Mouse (Mus musculus): ENCODE data around the gene Tmem150c. TPM values are rescaled to one million over a fixed set of nuclear protein-coding genes. Genes with fewer than 3 reads are reported as not detected.

Tmem150c gene
- total RNA-seq (2014; fragmentation: Nextera tagmentation) (not detected in 2 replicates), total RNA-seq (2017) (0.06 and 0.16 TPM in 2 replicates), polyA plus RNA-seq (2012) (not detected in 2 replicates)

- DNase-seq (ENCODE audit: low spot score) = no peak
- H3K36me3 ChIP-seq (replicated peaks) = no peaks in the 10 kb centered on the region
- H3K9me3 ChIP-seq (replicated peaks) = peaks cover 40% of the 10 kb centered on the region
- no peaks in the 10 kb centered on the region for H3K4me1 ChIP-seq (ENCODE audit: insufficient read depth, low read depth, low read length)
- no peaks in the 10 kb centered on the region for H3K27me3 ChIP-seq (ENCODE audit: insufficient read depth, low read length)
- no peak for ATAC-seq (ENCODE audit: extremely low read depth, insufficient number of reproducible peaks, low FRiP score, poor library complexity, severe bottlenecking)
- H3K4me3 ChIP-seq (ENCODE audit: low read depth, low read length) = no peak within 1 kb of the TSS
- TF ChIP-seq POLR2AphosphoS5 (IDR thresholded peaks at IDR 0.05; ENCODE audit: insufficient replicate concordance, low read depth, low read length) = no peak
- TF ChIP-seq GATA1 (IDR thresholded peaks at IDR 0.05; ENCODE audit: borderline replicate concordance, low read length) = no peak
- no peak for TF ChIP-seq CTCF (IDR thresholded peaks at IDR 0.05; ENCODE audit: low read depth, low read length)
- TF ChIP-seq GATA2 (IDR thresholded peaks at IDR 0.05; ENCODE audit: borderline replicate concordance, low read depth, low read length) = no peak
- TF ChIP-seq TAL1 (conservative IDR thresholded peaks at IDR 0.05; ENCODE audit: low read depth, low read length) = no peak
These were observed at the start of gene Tmem150c for GRCm38 (mm10) chr5:100159638-100159973. TSS of gene Tmem150c (minus strand) at chr5:100159808.

- DNase-seq (ENCODE audit: low spot score) = no peak
- no peak for ATAC-seq (ENCODE audit: extremely low read depth, insufficient number of reproducible peaks, low FRiP score, poor library complexity, severe bottlenecking)
- H3K4me1 ChIP-seq (ENCODE audit: insufficient read depth, low read depth, low read length) = no peaks in the 10 kb centered on the region
- H3K9me3 ChIP-seq (replicated peaks) = peaks cover 59% of the 10 kb centered on the region
- no peaks in the 10 kb centered on the region for H3K36me3 ChIP-seq (replicated peaks)
- TF ChIP-seq CTCF (IDR thresholded peaks at IDR 0.05; ENCODE audit: low read depth, low read length) = no peak
- H3K4me3 ChIP-seq (ENCODE audit: low read depth, low read length) = no peak overlapping the region
- H3K27me3 ChIP-seq (ENCODE audit: insufficient read depth, low read length) = no peaks in the 10 kb centered on the region
These were observed 49.5 kb upstream of the Tmem150c start for GRCm38 (mm10) chr5:100209093-100209492.

- no peak for TF ChIP-seq GATA2 (IDR thresholded peaks at IDR 0.05; ENCODE audit: borderline replicate concordance, low read depth, low read length)
- no peak for TF ChIP-seq TAL1 (conservative IDR thresholded peaks at IDR 0.05; ENCODE audit: low read depth, low read length)
- TF ChIP-seq CTCF (IDR thresholded peaks at IDR 0.05; ENCODE audit: low read depth, low read length) = no peak
- no peak for TF ChIP-seq POLR2AphosphoS5 (IDR thresholded peaks at IDR 0.05; ENCODE audit: insufficient replicate concordance, low read depth, low read length)
- TF ChIP-seq GATA1 (IDR thresholded peaks at IDR 0.05; ENCODE audit: borderline replicate concordance, low read length) = no peak
- H3K27me3 ChIP-seq (ENCODE audit: insufficient read depth, low read length) = no peaks in the 10 kb centered on the region
- H3K36me3 ChIP-seq (replicated peaks) = no peaks in the 10 kb centered on the region
- no peaks in the 10 kb centered on the region for H3K4me1 ChIP-seq (ENCODE audit: insufficient read depth, low read depth, low read length)
- no peak for DNase-seq (ENCODE audit: low spot score)
- peaks cover 60% of the 10 kb centered on the region for H3K9me3 ChIP-seq (replicated peaks)
- H3K4me3 ChIP-seq (ENCODE audit: low read depth, low read length) = no peak overlapping the region
- no peak for ATAC-seq (ENCODE audit: extremely low read depth, insufficient number of reproducible peaks, low FRiP score, poor library complexity, severe bottlenecking)
These were observed 47.1 kb upstream of the Tmem150c start for GRCm38 (mm10) chr5:100206675-100207074.

- Histone ChIP-seq H3K27me3 (ENCODE audit: insufficient read depth, low read length) (no peaks in the 10 kb centered on the region), H3K4me1 (ENCODE audit: insufficient read depth, low read depth, low read length) (no peaks in the 10 kb centered on the region), H3K9me3 (replicated peaks) (peaks cover 58% of the 10 kb centered on the region), H3K4me3 (ENCODE audit: low read depth, low read length) (no peak overlapping the region), H3K36me3 (replicated peaks) (no peaks in the 10 kb centered on the region)
- DNase-seq (ENCODE audit: low spot score) (no peak), ATAC-seq (ENCODE audit: extremely low read depth, insufficient number of reproducible peaks, low FRiP score, poor library complexity, severe bottlenecking) (no peak)
- TF ChIP-seq POLR2AphosphoS5 (IDR thresholded peaks at IDR 0.05; ENCODE audit: insufficient replicate concordance, low read depth, low read length) (no peak), GATA1 (IDR thresholded peaks at IDR 0.05; ENCODE audit: borderline replicate concordance, low read length) (no peak), GATA2 (IDR thresholded peaks at IDR 0.05; ENCODE audit: borderline replicate concordance, low read depth, low read length) (no peak), CTCF (IDR thresholded peaks at IDR 0.05; ENCODE audit: low read depth, low read length) (no peak), TAL1 (conservative IDR thresholded peaks at IDR 0.05; ENCODE audit: low read depth, low read length) (no peak)
These were observed 46.0 kb upstream of the Tmem150c start for GRCm38 (mm10) chr5:100205519-100206189.

GRCm38 (mm10) chr5:100200805-100201204 is 41.2 kb upstream of the Tmem150c start:
- no peak for TF ChIP-seq GATA1 (IDR thresholded peaks at IDR 0.05; ENCODE audit: borderline replicate concordance, low read length)
- TF ChIP-seq POLR2AphosphoS5 (IDR thresholded peaks at IDR 0.05; ENCODE audit: insufficient replicate concordance, low read depth, low read length) = no peak
- TF ChIP-seq GATA2 (IDR thresholded peaks at IDR 0.05; ENCODE audit: borderline replicate concordance, low read depth, low read length) = no peak
- TF ChIP-seq TAL1 (conservative IDR thresholded peaks at IDR 0.05; ENCODE audit: low read depth, low read length) = no peak
- no peak for TF ChIP-seq CTCF (IDR thresholded peaks at IDR 0.05; ENCODE audit: low read depth, low read length)
- no peak for DNase-seq (ENCODE audit: low spot score)
- no peak for ATAC-seq (ENCODE audit: extremely low read depth, insufficient number of reproducible peaks, low FRiP score, poor library complexity, severe bottlenecking)

GRCm38 (mm10) chr5:100200296-100200695 is 40.7 kb upstream of the Tmem150c start:
- no peak for DNase-seq (ENCODE audit: low spot score)
- Histone ChIP-seq H3K4me3 (ENCODE audit: low read depth, low read length) (no peak overlapping the region), H3K36me3 (replicated peaks) (no peaks in the 10 kb centered on the region), H3K9me3 (replicated peaks) (peaks cover 54% of the 10 kb centered on the region), H3K27me3 (ENCODE audit: insufficient read depth, low read length) (no peaks in the 10 kb centered on the region), H3K4me1 (ENCODE audit: insufficient read depth, low read depth, low read length) (no peaks in the 10 kb centered on the region)
- TF ChIP-seq TAL1 (conservative IDR thresholded peaks at IDR 0.05; ENCODE audit: low read depth, low read length) (no peak), CTCF (IDR thresholded peaks at IDR 0.05; ENCODE audit: low read depth, low read length) (no peak), GATA1 (IDR thresholded peaks at IDR 0.05; ENCODE audit: borderline replicate concordance, low read length) (no peak)
- no peak for ATAC-seq (ENCODE audit: extremely low read depth, insufficient number of reproducible peaks, low FRiP score, poor library complexity, severe bottlenecking)

More at GRCm38 (mm10) chr5:100200805-100201204, 41.2 kb upstream of the Tmem150c start:
- H3K9me3 ChIP-seq (replicated peaks) = peaks cover 53% of the 10 kb centered on the region
- H3K27me3 ChIP-seq (ENCODE audit: insufficient read depth, low read length) = no peaks in the 10 kb centered on the region
- H3K4me3 ChIP-seq (ENCODE audit: low read depth, low read length) = no peak overlapping the region
- H3K36me3 ChIP-seq (replicated peaks) = no peaks in the 10 kb centered on the region
- no peaks in the 10 kb centered on the region for H3K4me1 ChIP-seq (ENCODE audit: insufficient read depth, low read depth, low read length)

All from G1E (cell line).